Mouse (Mus musculus): ENCODE data around the gene Clybl. TPM values are rescaled to one million over a fixed set of nuclear protein-coding genes. Genes with fewer than 3 reads are reported as not detected.

The Clybl gene
- total and polyA plus RNA-seq, 3 experiments = 13.4 to 36.6 TPM; not detected in 1

- Histone ChIP-seq H3K4me3 (ENCODE audit: control insufficient read depth in 1 of 2, insufficient read depth in 1 of 2, low read depth in 2 of 2, low read length in 2 of 2) (no peak overlapping the region), H3K36me3 (ENCODE audit: control insufficient read depth in 1 of 2, insufficient read depth in 2 of 2, low read length in 2 of 2) (peaks cover 0 to 9% of the 10 kb centered on the region in 2 experiments; a peak in 2 of 4 replicates), H3K79me2 (ENCODE audit: control insufficient read depth, insufficient read depth, low read length, poor library complexity) (no peaks in the 10 kb centered on the region), H3K27ac (ENCODE audit: control insufficient read depth, low read depth, low read length) (no peak overlapping the region), H3K4me1 (ENCODE audit: control insufficient read depth in 1 of 2, insufficient read depth in 2 of 2, low read length in 2 of 2) (peaks cover 8 to 11% of the 10 kb centered on the region in 2 experiments; a peak in 3 of 4 replicates), H3K9me3 (replicated peaks; ENCODE audit: insufficient read depth, low read length) (no peaks in the 10 kb centered on the region), H3K9ac (ENCODE audit: control insufficient read depth, low read depth, low read length, poor library complexity, severe bottlenecking) (no peak overlapping the region), H3K27me3 (ENCODE audit: control insufficient read depth in 1 of 2, insufficient read depth in 2 of 2, low read length in 2 of 2) (no peaks in the 10 kb centered on the region)
- DNase-seq (ENCODE audit: low read depth, low spot score) = no peak
- TF ChIP-seq SMC3 (IDR thresholded peaks at IDR 0.05; ENCODE audit: low read depth, low read length) (no peak), ZC3H11A (IDR thresholded peaks at IDR 0.05; ENCODE audit: low read depth, low read length) (no peak), NELFE (IDR thresholded peaks at IDR 0.05; ENCODE audit: low read depth, low read length) (no peak), MAX (IDR thresholded peaks at IDR 0.05; ENCODE audit: low read length) (no peak), MYC (IDR thresholded peaks at IDR 0.05; ENCODE audit: low read depth, low read length) (no peak), POLR2A (IDR thresholded peaks at IDR 0.05; ENCODE audit: control insufficient read depth in 1 of 2, insufficient read depth in 1 of 2, low read depth in 1 of 2, low read length in 2 of 2, poor library complexity in 1 of 2) (no peak), SIN3A (IDR thresholded peaks at IDR 0.05; ENCODE audit: low read length) (no peak), MAFK (IDR thresholded peaks at IDR 0.05; ENCODE audit: borderline replicate concordance, low read depth, low read length) (no peak), EP300 (IDR thresholded peaks at IDR 0.05; ENCODE audit: low read depth in 1 of 2, low read length in 2 of 2) (no peak), HCFC1 (IDR thresholded peaks at IDR 0.05; ENCODE audit: low read depth, low read length) (no peak), JUND (IDR thresholded peaks at IDR 0.05; ENCODE audit: low read depth, low read length) (no peak), RAD21 (IDR thresholded peaks at IDR 0.05; ENCODE audit: low read depth, low read length) (no peak), ZMIZ1 (IDR thresholded peaks at IDR 0.05; ENCODE audit: low read depth, low read length) (no peak), BHLHE40 (IDR thresholded peaks at IDR 0.05; ENCODE audit: borderline replicate concordance, low read depth, low read length) (no peak), TCF12 (IDR thresholded peaks at IDR 0.05; ENCODE audit: low read depth, low read length) (no peak), NRF1 (IDR thresholded peaks at IDR 0.05; ENCODE audit: insufficient read depth, low read depth, low read length, poor library complexity, severe bottlenecking) (no peak), GATA1 (IDR thresholded peaks at IDR 0.05; ENCODE audit: low read depth, low read length) (no peak), TBP (IDR thresholded peaks at IDR 0.05; ENCODE audit: low read depth, low read length) (no peak), GABPA (IDR thresholded peaks at IDR 0.05; ENCODE audit: low read depth, low read length) (no peak), POLR2AphosphoS5 (IDR thresholded peaks at IDR 0.05; ENCODE audit: borderline replicate concordance, low read depth, low read length) (no peak)
These were observed 208.3 kb downstream of the Clybl start for GRCm38 (mm10) chr14:122389684-122390370.

GRCm38 (mm10) chr14:122390935-122391334 lies 209.4 kb downstream of the Clybl start:
- H3K9ac ChIP-seq (ENCODE audit: control insufficient read depth, low read depth, low read length, poor library complexity, severe bottlenecking) = no peak overlapping the region
- H3K4me3 ChIP-seq (ENCODE audit: control insufficient read depth in 1 of 2, insufficient read depth in 1 of 2, low read depth in 2 of 2, low read length in 2 of 2) = no peak overlapping the region
- no peaks in the 10 kb centered on the region for H3K27me3 ChIP-seq (ENCODE audit: control insufficient read depth in 1 of 2, insufficient read depth in 2 of 2, low read length in 2 of 2)
- no peaks in the 10 kb centered on the region for H3K9me3 ChIP-seq (replicated peaks; ENCODE audit: insufficient read depth, low read length)
- TF ChIP-seq POLR2AphosphoS5 (IDR thresholded peaks at IDR 0.05; ENCODE audit: borderline replicate concordance, low read depth, low read length) (no peak), HCFC1 (IDR thresholded peaks at IDR 0.05; ENCODE audit: low read depth, low read length) (no peak), TBP (IDR thresholded peaks at IDR 0.05; ENCODE audit: low read depth, low read length) (no peak), UBTF (IDR thresholded peaks at IDR 0.05; ENCODE audit: borderline replicate concordance, insufficient read depth, low read depth, low read length) (no peak), CHD1 (IDR thresholded peaks at IDR 0.05; ENCODE audit: low read depth, low read length) (no peak), MAFK (IDR thresholded peaks at IDR 0.05; ENCODE audit: borderline replicate concordance, low read depth, low read length) (no peak), USF1 (IDR thresholded peaks at IDR 0.05; ENCODE audit: low read depth, low read length) (no peak), JUND (IDR thresholded peaks at IDR 0.05; ENCODE audit: low read depth, low read length) (no peak), ZKSCAN1 (IDR thresholded peaks at IDR 0.05; ENCODE audit: low read depth, low read length) (no peak), MXI1 (IDR thresholded peaks at IDR 0.05; ENCODE audit: low read depth, low read length) (no peak), BHLHE40 (IDR thresholded peaks at IDR 0.05; ENCODE audit: borderline replicate concordance, low read depth, low read length) (no peak), EP300 (IDR thresholded peaks at IDR 0.05; ENCODE audit: low read depth in 1 of 2, low read length in 2 of 2) (no peak; a peak in 1 of 4 replicates)
- H3K4me1 ChIP-seq (ENCODE audit: control insufficient read depth in 1 of 2, insufficient read depth in 2 of 2, low read length in 2 of 2) = peaks cover 8 to 11% of the 10 kb centered on the region in 2 experiments; a peak in 3 of 4 replicates
- H3K79me2 ChIP-seq (ENCODE audit: control insufficient read depth, insufficient read depth, low read length, poor library complexity) = no peaks in the 10 kb centered on the region
- H3K27ac ChIP-seq (ENCODE audit: control insufficient read depth, low read depth, low read length) = no peak overlapping the region
- peak; percentile 55 for DNase-seq (ENCODE audit: low read depth, low spot score)
- H3K36me3 ChIP-seq (ENCODE audit: control insufficient read depth in 1 of 2, insufficient read depth in 2 of 2, low read length in 2 of 2) = peaks cover 0 to 9% of the 10 kb centered on the region in 2 experiments; a peak in 2 of 4 replicates
